Mouse (Mus musculus) stomach, postnatal 0 days (tissue): ENCODE measurements around the gene E030018B13Rik. TPM values are rescaled to one million over a fixed set of nuclear protein-coding genes. Genes with fewer than 3 reads are reported as not detected.

Experiments used
- ATAC-seq: fragments of 200-750 bp; cut with Nextera tagmentation; 2 replicates; pipeline ENCODE4 v1.8.0; 2017; ENCODE audit not compliant: low FRiP score, low TSS enrichment
- DNase-seq: peaks from one replicate; pipeline ENCODE4 v3.0.0-alpha.2; 2016; ENCODE audit warnings: low spot score
- H3K27ac ChIP-seq: fragments of 300-500 bp; sonication (generic); replicated peaks from 2 replicates; pipeline ENCODE4 v1.5.1; 2014; ENCODE audit warnings: mild to moderate bottlenecking, control low read depth
- H3K27me3 ChIP-seq: fragments of 300-500 bp; sonication (generic); 2 replicates; pipeline ENCODE4 v1.6.1; 2014; ENCODE audit warnings: low read length; ENCODE audit not compliant: control insufficient read depth, insufficient read depth
- H3K36me3 ChIP-seq: fragments of 300-500 bp; sonication (generic); 2 replicates; pipeline ENCODE4 v1.6.1; 2014; ENCODE audit warnings: low read length, mixed read lengths; ENCODE audit not compliant: control insufficient read depth, insufficient read depth
- H3K4me1 ChIP-seq: fragments of 300-500 bp; sonication (generic); replicated peaks from 2 replicates; pipeline ENCODE4 v1.6.1; 2014; ENCODE audit warnings: antibody characterized with exemption; ENCODE audit not compliant: control insufficient read depth, insufficient read depth
- H3K4me2 ChIP-seq: fragments of 300-500 bp; sonication (generic); replicated peaks from 2 replicates; pipeline ENCODE4 v1.6.1; 2014; ENCODE audit warnings: low read depth, mild to moderate bottlenecking, control low read depth, moderate library complexity
- H3K4me3 ChIP-seq: fragments of 300-500 bp; sonication (generic); 2 replicates; pipeline ENCODE4 v1.5.1; 2014; ENCODE audit warnings: low read depth, low read length, control low read depth
- H3K9ac ChIP-seq: fragments of 300-500 bp; sonication (generic); 2 replicates; pipeline ENCODE4 v1.6.1; 2014; ENCODE audit warnings: mild to moderate bottlenecking, low read length, control low read depth, mixed read lengths
- H3K9me3 ChIP-seq: fragments of 300-500 bp; sonication (generic); 2 replicates; pipeline ENCODE4 v1.6.1; 2016; ENCODE audit warnings: low read length; ENCODE audit not compliant: control insufficient read depth
- CTCF ChIP-seq: IDR thresholded peaks from 2 replicates; pipeline ENCODE4 v1.5.1; 2016; ENCODE audit warnings: antibody characterized with exemption, low read depth, mild to moderate bottlenecking, moderate library complexity
- EP300 ChIP-seq: optimal IDR thresholded peaks from 2 replicates; pipeline ENCODE3; 2016; ENCODE audit warnings: antibody characterized with exemption
- WGBS: fragments of 180-500 bp; shearing (Covaris S2); extraction: QIAGEN DNeasy Blood & Tissue Kit; methylation state at CpG from one replicate; pipeline ENCODE4 v1.1.7; 2014; 5-methylcytosine and 5-hydroxymethylcytosine counted together
- polyA plus RNA-seq: library from polyadenylated mRNA; unstranded; fragments of >200 nt; fragmentation: Nextera tagmentation; extraction: Ambion mirVana; gene quantifications from 2 replicates; pipeline ENCODE4 v1.2.1, GENCODE M21; 2015

E030018B13Rik gene
- polyA plus RNA-seq, 1 experiment from 2014 or later, result not detected

GRCm38 (mm10) chr7:63877610-63878009 is 39.0 kb upstream of the E030018B13Rik start:
- no peak for DNase-seq
- Histone ChIP-seq H3K27me3 (no peaks in the 10 kb centered on the region), H3K9me3 (no peaks in the 10 kb centered on the region), H3K4me2 (no peak overlapping the region), H3K9ac (no peak overlapping the region), H3K4me3 (no peak overlapping the region), H3K4me1 (peaks cover 2% of the 10 kb centered on the region; the same call in 1 of the 2 replicates), H3K36me3 (no peaks in the 10 kb centered on the region), H3K27ac (no peak overlapping the region)
- WGBS, result 36% methylated on average over 14 of the region's 14 CpGs
- ATAC-seq, result no peak
- TF ChIP-seq EP300 (no peak), CTCF (no peak)

- no peak for DNase-seq
- Histone ChIP-seq H3K4me1 (no peaks in the 10 kb centered on the region), H3K4me3 (no peak overlapping the region), H3K9me3 (no peaks in the 10 kb centered on the region), H3K27me3 (no peaks in the 10 kb centered on the region), H3K27ac (no peak overlapping the region), H3K9ac (no peak overlapping the region), H3K36me3 (no peaks in the 10 kb centered on the region), H3K4me2 (no peak overlapping the region)
- no peak for TF ChIP-seq EP300
- no peak for TF ChIP-seq CTCF
- ATAC-seq, result no peak
- 82% methylated on average over 6 of the region's 6 CpGs for WGBS
Measured at GRCm38 (mm10) chr7:63879583-63879982, 37.1 kb upstream of the E030018B13Rik start.

- Histone ChIP-seq H3K4me2 (no peak overlapping the region), H3K27ac (no peak overlapping the region), H3K36me3 (no peaks in the 10 kb centered on the region), H3K27me3 (no peaks in the 10 kb centered on the region), H3K9ac (no peak overlapping the region), H3K4me3 (no peak overlapping the region), H3K9me3 (no peaks in the 10 kb centered on the region), H3K4me1 (no peaks in the 10 kb centered on the region)
- TF ChIP-seq CTCF, result no peak
- no peak for TF ChIP-seq EP300
- DNase-seq, result no peak
- 78% methylated on average over 7 of the region's 7 CpGs for WGBS
- ATAC-seq, result no peak
Measured at GRCm38 (mm10) chr7:63882739-63883138, 33.9 kb upstream of the E030018B13Rik start.

GRCm38 (mm10) chr7:63885025-63885424 is 31.6 kb upstream of the E030018B13Rik start:
- Histone ChIP-seq H3K9me3 (no peaks in the 10 kb centered on the region), H3K36me3 (no peaks in the 10 kb centered on the region; the same call in 1 of the 2 replicates), H3K4me3 (no peak overlapping the region), H3K4me1 (no peaks in the 10 kb centered on the region), H3K4me2 (no peak overlapping the region), H3K27ac (no peak overlapping the region), H3K9ac (no peak overlapping the region), H3K27me3 (no peaks in the 10 kb centered on the region)
- ATAC-seq (no peak; the same call in 1 of the 2 replicates), DNase-seq (no peak)
- TF ChIP-seq CTCF (no peak), EP300 (no peak)
- WGBS, result 73% methylated on average over 7 of the region's 7 CpGs

- Histone ChIP-seq H3K27me3 (no peaks in the 10 kb centered on the region), H3K4me3 (no peak overlapping the region), H3K4me1 (no peaks in the 10 kb centered on the region), H3K4me2 (no peak overlapping the region), H3K9me3 (no peaks in the 10 kb centered on the region), H3K36me3 (peaks cover 8% of the 10 kb centered on the region), H3K27ac (no peak overlapping the region), H3K9ac (no peak overlapping the region)
- ATAC-seq (no peak), DNase-seq (no peak)
- WGBS, result 58% methylated on average over 8 of the region's 8 CpGs
- no peak for TF ChIP-seq CTCF
- no peak for TF ChIP-seq EP300
Measured at GRCm38 (mm10) chr7:63887034-63887551, 29.6 kb upstream of the E030018B13Rik start.

GRCm38 (mm10) chr7:63887602-63888123 is 29.0 kb upstream of the E030018B13Rik start:
- ATAC-seq, result no peak
- H3K9ac ChIP-seq, result no peak overlapping the region
- no peaks in the 10 kb centered on the region for H3K9me3 ChIP-seq
- H3K27me3 ChIP-seq, result no peaks in the 10 kb centered on the region
- H3K4me2 ChIP-seq, result no peak overlapping the region
- H3K4me1 ChIP-seq, result no peaks in the 10 kb centered on the region
- H3K4me3 ChIP-seq, result no peak overlapping the region
- WGBS, result 78% methylated on average over 10 of the region's 10 CpGs
- H3K36me3 ChIP-seq, result peaks cover 8% of the 10 kb centered on the region
- TF ChIP-seq EP300 (no peak), CTCF (no peak)
- DNase-seq, result no peak
- 0 out of 2 replicates have a peak overlapping the region, but pooled peaks have one; percentile 4 for H3K27ac ChIP-seq
